Mouse (Mus musculus) liver, adult 2 months (tissue): ENCODE results near the gene Trpm8.

Source experiments
- CTCF ChIP-seq: fragments of 200-500 bp; IDR thresholded peaks from 2 replicates; pipeline ENCODE4 v1.5.1; 2011; ENCODE audit warnings: low read depth, low read length, control low read depth
- POLR2A ChIP-seq: fragments of 200-500 bp; IDR thresholded peaks from 2 replicates; pipeline ENCODE4 v1.6.1; 2011; ENCODE audit warnings: low read length, control low read depth; ENCODE audit not compliant: insufficient read depth; ENCODE audit errors: extremely low read depth

GRCm38 (mm10) chr1:88305018-88305795, 27.7 kb downstream of the Trpm8 start:
- TF ChIP-seq CTCF (no peak), POLR2A (no peak)
